26 mouse cellular contexts compared by ENCODE assay signal in genomic region chr3:102657116-102657515, GRCm38 (mm10).
DNase-seq lines count a peak whose midpoint lies in the region; ATAC-seq lines count a peak whose summit lies in the region.
"Had no signal": no experiment of that assay in that cellular context is flagged by ENCODE, and none has a peak within 500 bp of the region (broad histone marks: within the 10 kb centered on the region; RNA-seq: fewer than 3 reads in every experiment).

No protein-coding gene starts in this region.

- no peak overlapping the region for H3K4me2 ChIP-seq in embryonic facial prominence, embryonic 11.5 days (ENCODE audit: low read depth, low read length)
- no peak overlapping the region for H3K4me2 ChIP-seq in limb, embryonic 12.5 days
- H3K4me2 ChIP-seq: forebrain, embryonic 12.5 days; hindbrain, embryonic 15.5 days; kidney, embryonic 15.5 days; liver, embryonic 11.5 days had no signal

- no peaks in the 10 kb centered on the region for H3K9me3 ChIP-seq in embryonic facial prominence, embryonic 11.5 days (replicated peaks; ENCODE audit: control insufficient read depth, low read length)
- H3K9me3 ChIP-seq in limb, embryonic 12.5 days = no peaks in the 10 kb centered on the region
- H3K9me3 ChIP-seq: forebrain, embryonic 12.5 days; hindbrain, embryonic 15.5 days; kidney, embryonic 15.5 days; megakaryocyte, embryonic 14.5 days had no signal

- H3K4me1 ChIP-seq in embryonic facial prominence, embryonic 11.5 days (ENCODE audit: control insufficient read depth, insufficient read depth, low read length) = no peaks in the 10 kb centered on the region
- peaks cover 49% of the 10 kb centered on the region for H3K4me1 ChIP-seq in limb, embryonic 12.5 days (replicated peaks)
- H3K4me1 ChIP-seq: forebrain, embryonic 12.5 days; hindbrain, embryonic 15.5 days; megakaryocyte, embryonic 14.5 days had no signal

- WGBS in embryonic facial prominence, embryonic 11.5 days = 36% methylated on average over 7 of the region's 7 CpGs
- WGBS in limb, embryonic 12.5 days = 18% methylated on average over 7 of the region's 7 CpGs

- peak; percentile 85 for DNase-seq in heart, adult 11 months
- no peak for DNase-seq in heart, postnatal 36 days
- peak; percentile 43 for DNase-seq in NIH3T3 (ENCODE audit: low read depth)
- peak; percentile 67 for DNase-seq in embryonic facial prominence, embryonic 11.5 days (ENCODE audit: low spot score)
- DNase-seq in c-Kit-positive CD71-positive TER-119-positive erythroid progenitor cells, embryonic 14.5 days (ENCODE audit: low spot score) = no peak
- no peak for DNase-seq in right cerebral cortex, adult 18-20 months
- no peak for DNase-seq in ovary, postnatal 36 days (ENCODE audit: low spot score)
- DNase-seq: cerebellum, adult 8-10 months; forebrain, postnatal 0 days; gastrocnemius, postnatal 10 days; heart, postnatal 14 days; kidney, adult 18-20 months; kidney, postnatal 25 days; liver, postnatal 0 days; lung, postnatal 4 days; midbrain, embryonic 14.5 days; thymus, adult 2 months; thymus, postnatal 4 days had no signal

- no peaks in the 10 kb centered on the region for H3K36me3 ChIP-seq in embryonic facial prominence, embryonic 11.5 days (replicated peaks; ENCODE audit: control insufficient read depth, insufficient read depth, low read depth, low read length)
- no peaks in the 10 kb centered on the region for H3K36me3 ChIP-seq in limb, embryonic 12.5 days
- H3K36me3 ChIP-seq: forebrain, embryonic 12.5 days; hindbrain, embryonic 15.5 days; kidney, embryonic 15.5 days had no signal

- H3K9ac ChIP-seq in embryonic facial prominence, embryonic 11.5 days (replicated peaks; ENCODE audit: low read length) = no peak overlapping the region
- no peak overlapping the region for H3K9ac ChIP-seq in limb, embryonic 12.5 days (replicated peaks)
- H3K9ac ChIP-seq: forebrain, embryonic 12.5 days; forebrain, postnatal 0 days; hindbrain, embryonic 15.5 days; kidney, embryonic 15.5 days; liver, postnatal 0 days had no signal

- H3K4me3 ChIP-seq in embryonic facial prominence, embryonic 11.5 days (ENCODE audit: low read depth, low read length) = no peak overlapping the region
- H3K4me3 ChIP-seq in limb, embryonic 12.5 days (replicated peaks) = no peak overlapping the region
- H3K4me3 ChIP-seq: forebrain, embryonic 12.5 days; hindbrain, embryonic 15.5 days; kidney, embryonic 15.5 days; layer of hippocampus, adult 2 months; left cerebral cortex, adult 2 months had no signal

- no peaks in the 10 kb centered on the region for H3K27me3 ChIP-seq in embryonic facial prominence, embryonic 11.5 days (ENCODE audit: control insufficient read depth, insufficient read depth, low read length)
- no peaks in the 10 kb centered on the region for H3K27me3 ChIP-seq in limb, embryonic 12.5 days
- H3K27me3 ChIP-seq: forebrain, embryonic 12.5 days; hindbrain, embryonic 15.5 days; kidney, embryonic 15.5 days; megakaryocyte, embryonic 14.5 days had no signal

- ATAC-seq in embryonic facial prominence, embryonic 11.5 days (replicated peaks; ENCODE audit: insufficient number of reproducible peaks, low FRiP score, low TSS enrichment, low read depth) = no peak
- ATAC-seq in limb, embryonic 12.5 days (ENCODE audit: insufficient number of reproducible peaks, insufficient read depth, low FRiP score, low TSS enrichment, low read depth) = no peak
- ATAC-seq: forebrain, postnatal 0 days; liver, postnatal 0 days had no signal

- intact Hi-C loops in heart, postnatal 36 days (cut with DNase I) = no loop called here

- H3K27ac ChIP-seq in embryonic facial prominence, embryonic 11.5 days (replicated peaks; ENCODE audit: low read depth, low read length) = no peak overlapping the region
- H3K27ac ChIP-seq in limb, embryonic 12.5 days = peak overlapping the region; percentile 77
- H3K27ac ChIP-seq: forebrain, embryonic 12.5 days; hindbrain, embryonic 15.5 days; kidney, embryonic 15.5 days; layer of hippocampus, adult 2 months; left cerebral cortex, adult 2 months had no signal

Comparison
In these comparisons a context has a peak if more than half of its experiments do, and no peak if none do; other contexts are left out.
1. DNase-seq: peak in heart, adult 11 months (single experiment), NIH3T3 (single experiment) and embryonic facial prominence, embryonic 11.5 days (single experiment); none in heart, postnatal 36 days (0 of 2), c-Kit-positive CD71-positive TER-119-positive erythroid progenitor cells, embryonic 14.5 days (single experiment), right cerebral cortex, adult 18-20 months (single experiment) and ovary, postnatal 36 days (single experiment).